Mouse (Mus musculus) G1E (cell line): ENCODE measurements around the gene Isg20. TPM values are rescaled to one million over a fixed set of nuclear protein-coding genes. Genes with fewer than 3 reads are reported as not detected.

Experiments used
- ATAC-seq: 2 replicates; pipeline ENCODE4 v1.8.0; 2016; ENCODE audit warnings: mild to moderate bottlenecking; ENCODE audit not compliant: insufficient number of reproducible peaks, poor library complexity, low FRiP score, severe bottlenecking; ENCODE audit errors: extremely low read depth
- DNase-seq: peaks from one replicate; pipeline ENCODE4 v3.0.0; 2012; ENCODE audit warnings: low spot score
- H3K27me3 ChIP-seq: 2 replicates; pipeline ENCODE4 v1.6.1; 2012; ENCODE audit warnings: mild to moderate bottlenecking, low read length, inconsistent platforms; ENCODE audit not compliant: insufficient read depth
- H3K36me3 ChIP-seq: replicated peaks from 2 replicates; pipeline ENCODE3; 2012; ENCODE audit warnings: mild to moderate bottlenecking, inconsistent platforms
- H3K4me1 ChIP-seq: 2 replicates; pipeline ENCODE4 v1.6.1; 2012; ENCODE audit warnings: low read depth, low read length, inconsistent platforms, mixed read lengths; ENCODE audit not compliant: insufficient read depth
- H3K4me3 ChIP-seq: 2 replicates; pipeline ENCODE4 v1.5.1; 2012; ENCODE audit warnings: low read depth, mild to moderate bottlenecking, inconsistent platforms, low read length, moderate library complexity, mixed read lengths
- H3K9me3 ChIP-seq: replicated peaks from 2 replicates; pipeline ENCODE4 v1.6.1; 2012; ENCODE audit warnings: inconsistent platforms
- CTCF ChIP-seq: IDR thresholded peaks from 2 replicates; pipeline ENCODE4 v1.5.1; 2012; ENCODE audit warnings: low read depth, low read length, inconsistent platforms, mixed read lengths
- GATA1 ChIP-seq: IDR thresholded peaks from 2 replicates; pipeline ENCODE4 v1.6.1; 2012; ENCODE audit warnings: borderline replicate concordance, low read length, inconsistent platforms, mixed read lengths
- GATA2 ChIP-seq: IDR thresholded peaks from 2 replicates; pipeline ENCODE4 v1.6.1; 2012; ENCODE audit warnings: low read depth, low read length, inconsistent platforms, borderline replicate concordance
- POLR2AphosphoS5 ChIP-seq: IDR thresholded peaks from 2 replicates; pipeline ENCODE4 v1.6.1; 2012; ENCODE audit warnings: low read depth, low read length, inconsistent platforms; ENCODE audit not compliant: insufficient replicate concordance
- TAL1 ChIP-seq: conservative IDR thresholded peaks from 2 replicates; pipeline ENCODE4 v1.6.1; 2012; ENCODE audit warnings: low read depth, low read length, inconsistent platforms, mixed read lengths
- polyA plus RNA-seq: library from polyadenylated mRNA; stranded (reverse); fragments of >175 nt; gene quantifications from 2 replicates; pipeline ENCODE4 v1.2.3, GENCODE M21; 2012
- total RNA-seq, 2 experiments: library from RNA; stranded (forward) in 1 of 2; stranded (reverse) in 1 of 2; fragments of 200-1000 nt in 1 of 2; fragments of >200 nt in 1 of 2; fragmentation: Nextera tagmentation in 1 of 2; gene quantifications; 2 replicates each; pipeline ENCODE4 v1.2.3; 2014 to 2017

Isg20 gene
- total and polyA plus RNA-seq, 3 experiments: 0.59 to 42.7 (median 2.1) TPM

DNA sequence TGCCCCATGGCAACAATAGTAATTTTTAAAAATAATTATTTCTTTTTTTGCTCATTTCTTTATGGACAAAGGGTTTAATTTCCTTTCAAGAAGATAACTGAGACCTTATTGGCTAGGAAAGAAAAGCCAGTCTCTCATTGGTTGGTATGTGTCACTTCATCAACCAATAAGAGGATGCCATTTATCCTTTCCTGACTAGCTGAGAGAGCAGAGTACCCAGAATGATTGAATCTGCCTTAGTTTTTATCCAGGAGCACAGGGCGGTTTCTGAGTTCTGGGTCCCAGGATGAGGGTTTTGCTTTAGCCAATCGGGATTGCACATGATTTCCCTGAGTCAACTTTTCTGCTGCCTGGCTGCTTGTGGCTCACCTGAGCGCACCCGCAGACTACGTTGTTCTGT lies 27.8 kb upstream of the Isg20 start:
- no peak for TF ChIP-seq TAL1
- TF ChIP-seq POLR2AphosphoS5: no peak
- no peak for TF ChIP-seq GATA1
- TF ChIP-seq CTCF: no peak
- TF ChIP-seq GATA2: no peak
- Histone ChIP-seq H3K9me3 (no peaks in the 10 kb centered on the region), H3K4me1 (peaks cover 8% of the 10 kb centered on the region), H3K4me3 (no peak overlapping the region), H3K36me3 (no peaks in the 10 kb centered on the region), H3K27me3 (peaks cover 71% of the 10 kb centered on the region)
- DNase-seq (no peak), ATAC-seq (peak; percentile 34; the same call in 1 of the 2 replicates)

DNA sequence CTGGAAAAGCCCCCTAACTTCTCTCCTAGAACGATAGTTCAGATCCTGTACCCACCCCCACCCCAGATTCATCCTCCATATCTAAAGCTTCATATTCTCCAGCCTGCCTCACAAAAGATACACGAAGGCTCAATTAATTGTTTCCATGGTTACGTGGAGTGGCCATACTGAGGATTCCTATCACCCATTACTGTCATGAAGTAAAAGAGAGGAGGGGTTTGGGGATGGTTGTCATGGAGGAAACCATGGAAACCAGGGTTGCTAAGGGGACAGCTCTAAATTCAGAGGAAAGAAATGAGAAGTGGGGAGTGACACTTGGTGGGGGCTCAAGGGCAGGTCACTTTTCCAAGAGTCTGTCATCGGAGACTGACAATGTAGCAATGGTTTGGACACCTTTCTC lies 26.7 kb upstream of the Isg20 start:
- DNase-seq (no peak), ATAC-seq (no peak)
- H3K4me3 ChIP-seq: no peak overlapping the region
- no peak for TF ChIP-seq TAL1
- TF ChIP-seq CTCF: no peak
- no peak for TF ChIP-seq GATA1
- H3K27me3 ChIP-seq: peaks cover 63% of the 10 kb centered on the region
- peaks cover 8% of the 10 kb centered on the region for H3K4me1 ChIP-seq
- no peaks in the 10 kb centered on the region for H3K9me3 ChIP-seq
- no peaks in the 10 kb centered on the region for H3K36me3 ChIP-seq

DNA sequence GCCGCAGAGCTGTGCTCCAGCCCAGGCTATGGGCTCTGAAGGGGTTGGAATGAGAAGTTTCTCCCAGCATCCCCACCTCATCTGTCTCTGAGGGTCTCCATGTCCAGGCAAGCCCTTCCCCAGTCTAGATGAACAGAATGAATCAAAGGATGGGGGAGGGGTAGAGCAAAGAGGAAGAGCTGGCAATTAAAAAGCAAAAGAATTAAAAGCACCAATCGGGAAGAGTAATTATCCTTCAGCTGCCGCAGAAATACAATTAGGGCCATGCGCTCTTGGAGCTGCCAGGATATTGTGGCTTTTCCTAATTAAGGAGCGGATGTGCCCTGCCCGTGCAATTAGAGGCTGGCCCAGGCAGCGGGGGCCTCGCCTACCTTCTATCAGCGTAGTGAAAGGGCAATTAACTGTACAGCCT lies 25.8 kb upstream of the Isg20 start:
- DNase-seq (no peak), ATAC-seq (no peak)
- TF ChIP-seq CTCF (no peak), GATA1 (no peak), GATA2 (no peak), TAL1 (no peak), POLR2AphosphoS5 (no peak)
- Histone ChIP-seq H3K4me3 (no peak overlapping the region), H3K9me3 (no peaks in the 10 kb centered on the region), H3K36me3 (no peaks in the 10 kb centered on the region), H3K27me3 (peaks cover 55% of the 10 kb centered on the region), H3K4me1 (peaks cover 5% of the 10 kb centered on the region)

DNA sequence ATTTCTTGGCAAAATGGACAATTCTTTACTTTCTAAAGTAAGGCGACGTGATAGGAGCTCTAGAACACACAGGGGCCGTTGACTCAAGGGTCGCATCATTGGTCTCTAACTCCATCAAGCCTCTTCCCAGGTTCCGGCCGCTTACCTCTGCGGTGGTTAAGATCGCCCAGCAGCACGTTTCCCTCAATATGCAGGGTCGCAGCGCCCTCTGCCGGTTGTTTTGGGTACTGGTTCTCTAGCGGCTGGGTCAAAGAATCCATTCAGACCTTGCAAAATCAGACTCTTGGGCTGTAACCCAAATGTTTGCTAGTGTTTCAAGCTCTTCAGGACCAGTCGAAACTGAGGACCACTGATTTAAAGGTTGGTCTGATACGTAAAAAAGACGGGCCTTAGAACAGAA lies 22.6 kb upstream of the Isg20 start:
- Histone ChIP-seq H3K4me3 (no peak overlapping the region), H3K27me3 (peaks cover 37% of the 10 kb centered on the region), H3K9me3 (no peaks in the 10 kb centered on the region), H3K36me3 (peaks cover 4% of the 10 kb centered on the region), H3K4me1 (peaks cover 14% of the 10 kb centered on the region)
- peak; percentile 80 for TF ChIP-seq CTCF
- no peak for TF ChIP-seq GATA1
- TF ChIP-seq TAL1: no peak
- no peak for TF ChIP-seq POLR2AphosphoS5
- ATAC-seq (peak; percentile 30; the same call in 1 of the 2 replicates), DNase-seq (peak; percentile 71)

DNA sequence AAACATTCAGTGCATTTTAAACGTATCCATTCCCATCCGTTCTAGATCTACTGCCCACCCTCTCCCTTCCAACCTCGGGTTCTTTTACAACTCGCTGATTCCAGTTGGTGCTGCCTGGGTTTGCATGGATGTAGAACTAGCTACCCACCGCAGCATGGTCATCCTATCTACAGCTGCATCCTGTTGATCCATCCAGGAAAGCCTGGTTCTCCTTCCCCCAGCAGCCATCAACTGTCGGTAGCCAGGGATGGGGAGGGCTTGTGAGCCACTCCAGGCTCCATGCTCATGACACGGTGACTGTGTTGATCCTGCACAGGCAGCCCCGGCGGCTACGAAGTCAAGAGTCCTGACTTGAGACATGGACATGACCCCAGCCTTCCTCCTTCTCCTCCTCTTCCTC lies 19.3 kb upstream of the Isg20 start:
- no peak for DNase-seq
- no peak for ATAC-seq
- Histone ChIP-seq H3K4me1 (peaks cover 34% of the 10 kb centered on the region), H3K9me3 (no peaks in the 10 kb centered on the region), H3K27me3 (peaks cover 9% of the 10 kb centered on the region; the same call in 1 of the 2 replicates), H3K4me3 (no peak overlapping the region), H3K36me3 (peaks cover 24% of the 10 kb centered on the region)
- no peak for TF ChIP-seq POLR2AphosphoS5
- TF ChIP-seq TAL1: no peak
- TF ChIP-seq GATA1: no peak
- TF ChIP-seq GATA2: no peak
- no peak for TF ChIP-seq CTCF

DNA sequence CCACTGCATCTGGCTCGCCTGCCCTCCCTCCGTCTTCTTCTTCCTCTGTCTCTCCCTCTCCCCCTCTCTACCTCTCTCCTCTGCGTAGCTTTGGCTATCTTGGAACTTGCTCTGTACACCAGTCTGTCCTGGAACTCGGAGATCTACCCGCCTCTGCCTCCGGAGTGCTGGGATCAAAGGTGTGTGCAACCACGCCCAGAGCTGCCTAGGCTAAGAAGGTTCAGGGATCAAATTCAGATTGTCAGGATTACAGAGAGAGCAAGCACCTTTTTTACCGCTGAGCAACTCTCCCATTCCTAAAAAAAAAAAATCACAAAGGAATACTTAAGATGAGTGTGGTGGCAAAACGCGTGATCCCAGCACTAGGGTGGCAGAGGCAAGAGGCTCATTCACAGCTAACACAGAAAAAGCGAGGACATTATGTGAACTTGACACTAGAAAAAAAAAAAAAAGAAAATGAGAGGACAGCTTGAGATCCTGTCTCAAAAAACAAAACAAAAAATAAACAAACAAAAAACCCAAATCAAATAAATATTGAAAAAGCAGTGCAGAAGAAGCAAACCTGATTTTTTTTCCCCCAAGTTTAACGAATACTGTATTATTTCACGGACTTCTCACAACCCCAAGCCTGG lies 18.1 kb upstream of the Isg20 start:
- H3K9me3 ChIP-seq: no peaks in the 10 kb centered on the region
- H3K36me3 ChIP-seq: peaks cover 24% of the 10 kb centered on the region
- H3K4me3 ChIP-seq: peak overlapping the region; percentile 94
- TF ChIP-seq POLR2AphosphoS5: no peak
- no peak for TF ChIP-seq CTCF
- no peak for TF ChIP-seq GATA2
- TF ChIP-seq GATA1: no peak
- TF ChIP-seq TAL1: no peak
- peaks cover 34% of the 10 kb centered on the region for H3K4me1 ChIP-seq
- ATAC-seq (no peak), DNase-seq (no peak)
- H3K27me3 ChIP-seq: peaks cover 4% of the 10 kb centered on the region; the same call in 1 of the 2 replicates
